Mouse (Mus musculus) neural tube, embryonic 14.5 days (tissue): ENCODE measurements at regions not wholly inside any gene's neighbourhood (a gene's known extent, or its start where the extent isn't known, plus 50 kb on each side); places are given as distances from the start of the nearest gene placed in this dataset.
A peak's percentile ranks its signal among the peaks of the same experiment; 100 is the strongest.

Source experiments
- ATAC-seq: fragments of 200-750 bp; cut with Nextera tagmentation; 2 replicates; pipeline ENCODE4 v1.8.0; 2017; ENCODE audit warnings: low read depth, mild to moderate bottlenecking, moderate TSS enrichment, moderate library complexity
- H3K27ac ChIP-seq: fragments of 300-500 bp; sonication (generic); 2 replicates; pipeline ENCODE4 v1.5.1; 2014; ENCODE audit warnings: low read depth, mild to moderate bottlenecking, control low read depth, low read length, moderate library complexity, mixed read lengths
- H3K27me3 ChIP-seq: fragments of 300-500 bp; sonication (generic); 2 replicates; pipeline ENCODE4 v1.6.1; 2014; ENCODE audit warnings: low read length; ENCODE audit not compliant: control insufficient read depth, insufficient read depth
- H3K36me3 ChIP-seq: fragments of 300-500 bp; sonication (generic); 2 replicates; pipeline ENCODE4 v1.6.1; 2014; ENCODE audit warnings: low read length, mixed read lengths; ENCODE audit not compliant: control insufficient read depth, insufficient read depth
- H3K4me1 ChIP-seq: fragments of 300-500 bp; sonication (generic); 2 replicates; pipeline ENCODE4 v1.6.1; 2014; ENCODE audit warnings: low read length; ENCODE audit not compliant: control insufficient read depth, insufficient read depth
- H3K4me2 ChIP-seq: fragments of 300-500 bp; sonication (generic); 2 replicates; pipeline ENCODE4 v1.6.1; 2014; ENCODE audit warnings: mild to moderate bottlenecking, low read depth, low read length, control low read depth
- H3K4me3 ChIP-seq: fragments of 300-500 bp; sonication (generic); 2 replicates; pipeline ENCODE4 v1.5.1; 2014; ENCODE audit warnings: low read depth, low read length, control low read depth, mixed read lengths
- H3K9ac ChIP-seq: fragments of 300-500 bp; sonication (generic); replicated peaks from 2 replicates; pipeline ENCODE4 v1.6.1; 2014; ENCODE audit warnings: low read depth, mild to moderate bottlenecking, control low read depth, low read length, mixed read lengths
- H3K9me3 ChIP-seq: fragments of 300-500 bp; sonication (generic); 2 replicates; pipeline ENCODE4 v1.6.1; 2016; ENCODE audit warnings: low read length; ENCODE audit not compliant: control insufficient read depth
- WGBS: fragments of 180-500 bp; shearing (Covaris S2); extraction: QIAGEN DNeasy Blood & Tissue Kit; methylation state at CpG from one replicate; pipeline ENCODE4 v1.1.7; 2014; 5-methylcytosine and 5-hydroxymethylcytosine counted together

- Histone ChIP-seq H3K4me3 (no peak overlapping the region), H3K27ac (no peak overlapping the region), H3K27me3 (no peaks in the 10 kb centered on the region), H3K9ac (no peak overlapping the region), H3K9me3 (no peaks in the 10 kb centered on the region), H3K4me1 (no peaks in the 10 kb centered on the region), H3K4me2 (no peak overlapping the region), H3K36me3 (no peaks in the 10 kb centered on the region)
- WGBS: 76% methylated on average over 12 of the region's 12 CpGs
- ATAC-seq: peak; percentile 58; the same call in 1 of the 2 replicates
Observed at GRCm38 (mm10) chr3:34550189-34550588, 100.0 kb upstream of the Sox2 start.

- WGBS: 48% methylated on average over 3 of the region's 3 CpGs
- Histone ChIP-seq H3K27ac (no peak overlapping the region), H3K4me3 (no peak overlapping the region), H3K9me3 (no peaks in the 10 kb centered on the region; the same call in none of the 2 replicates), H3K27me3 (no peaks in the 10 kb centered on the region), H3K4me2 (no peak overlapping the region), H3K4me1 (no peaks in the 10 kb centered on the region), H3K9ac (no peak overlapping the region), H3K36me3 (no peaks in the 10 kb centered on the region)
- no peak for ATAC-seq
Observed at GRCm38 (mm10) chr3:34532451-34532850, 117.8 kb upstream of the Sox2 start.

- no peaks in the 10 kb centered on the region; the same call in none of the 2 replicates for H3K9me3 ChIP-seq
- H3K27me3 ChIP-seq: no peaks in the 10 kb centered on the region
- no peak overlapping the region for H3K9ac ChIP-seq
- peak; percentile 46; the same call in 1 of the 2 replicates for ATAC-seq
- no peak overlapping the region for H3K27ac ChIP-seq
- H3K36me3 ChIP-seq: no peaks in the 10 kb centered on the region
- 41% methylated on average over 7 of the region's 7 CpGs for WGBS
- no peak overlapping the region for H3K4me3 ChIP-seq
- no peak overlapping the region for H3K4me2 ChIP-seq
- no peaks in the 10 kb centered on the region for H3K4me1 ChIP-seq
Observed at GRCm38 (mm10) chr3:34531836-34532235, 118.4 kb upstream of the Sox2 start.

- H3K4me2 ChIP-seq: no peak overlapping the region
Observed at GRCm38 (mm10) chr3:34527546-34527945, 122.7 kb upstream of the Sox2 start.

GRCm38 (mm10) chr3:34525730-34526129, 124.5 kb upstream of the Sox2 start:
- no peak for ATAC-seq
- H3K4me1 ChIP-seq: no peaks in the 10 kb centered on the region
- no peak overlapping the region for H3K4me2 ChIP-seq
- H3K9ac ChIP-seq: no peak overlapping the region
- WGBS: 93% methylated on average over 5 of the region's 5 CpGs
- no peaks in the 10 kb centered on the region for H3K27me3 ChIP-seq
- no peaks in the 10 kb centered on the region for H3K36me3 ChIP-seq
- no peak overlapping the region for H3K27ac ChIP-seq
- H3K4me3 ChIP-seq: no peak overlapping the region
- H3K9me3 ChIP-seq: no peaks in the 10 kb centered on the region

More at GRCm38 (mm10) chr3:34527546-34527945, 122.7 kb upstream of the Sox2 start:
- H3K27me3 ChIP-seq: no peaks in the 10 kb centered on the region
- H3K36me3 ChIP-seq: no peaks in the 10 kb centered on the region
- no peak overlapping the region for H3K4me3 ChIP-seq
- H3K27ac ChIP-seq: no peak overlapping the region
- H3K9ac ChIP-seq: no peak overlapping the region
- no peak for ATAC-seq
- no peaks in the 10 kb centered on the region for H3K4me1 ChIP-seq
- H3K9me3 ChIP-seq: no peaks in the 10 kb centered on the region

DNA sequence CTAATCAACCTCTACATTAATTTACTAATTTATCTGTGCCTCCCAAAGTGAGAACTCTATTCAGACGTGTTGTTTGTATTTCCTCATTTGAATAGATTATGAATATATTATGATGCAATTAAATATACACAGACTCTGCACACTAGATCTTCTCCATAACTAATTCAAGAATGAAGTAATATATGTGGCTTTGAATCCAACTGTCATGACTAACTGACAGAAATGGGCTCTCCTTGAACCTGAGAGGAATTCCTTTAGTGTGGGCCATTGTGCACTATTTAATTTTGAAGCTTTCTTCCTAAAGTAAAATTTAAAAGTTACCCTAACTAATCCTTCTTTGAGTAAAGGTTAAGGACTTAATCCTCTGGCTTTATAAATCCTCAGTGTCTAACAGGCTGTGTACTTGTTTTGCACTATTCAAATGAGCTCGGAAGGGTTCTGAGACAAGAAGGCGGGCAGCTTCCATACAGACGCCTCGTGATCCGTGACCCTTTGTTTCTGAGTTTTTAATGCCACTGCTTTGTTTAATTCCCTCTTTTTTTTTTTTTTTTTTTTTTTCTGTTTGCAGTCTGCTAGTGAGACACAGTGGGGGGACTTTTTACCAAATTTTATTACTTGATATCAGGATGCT, 128.0 kb upstream of the Sox2 start:
- no peaks in the 10 kb centered on the region for H3K9me3 ChIP-seq
- ATAC-seq: no peak
- H3K9ac ChIP-seq: no peak overlapping the region
- H3K36me3 ChIP-seq: no peaks in the 10 kb centered on the region
- H3K4me3 ChIP-seq: no peak overlapping the region
- no peaks in the 10 kb centered on the region for H3K27me3 ChIP-seq
- no peak overlapping the region for H3K27ac ChIP-seq
- no peak overlapping the region for H3K4me2 ChIP-seq
- H3K4me1 ChIP-seq: no peaks in the 10 kb centered on the region
- whole genome bisulfite sequencing: 31% methylated on average over 6 of the region's 6 CpGs

DNA sequence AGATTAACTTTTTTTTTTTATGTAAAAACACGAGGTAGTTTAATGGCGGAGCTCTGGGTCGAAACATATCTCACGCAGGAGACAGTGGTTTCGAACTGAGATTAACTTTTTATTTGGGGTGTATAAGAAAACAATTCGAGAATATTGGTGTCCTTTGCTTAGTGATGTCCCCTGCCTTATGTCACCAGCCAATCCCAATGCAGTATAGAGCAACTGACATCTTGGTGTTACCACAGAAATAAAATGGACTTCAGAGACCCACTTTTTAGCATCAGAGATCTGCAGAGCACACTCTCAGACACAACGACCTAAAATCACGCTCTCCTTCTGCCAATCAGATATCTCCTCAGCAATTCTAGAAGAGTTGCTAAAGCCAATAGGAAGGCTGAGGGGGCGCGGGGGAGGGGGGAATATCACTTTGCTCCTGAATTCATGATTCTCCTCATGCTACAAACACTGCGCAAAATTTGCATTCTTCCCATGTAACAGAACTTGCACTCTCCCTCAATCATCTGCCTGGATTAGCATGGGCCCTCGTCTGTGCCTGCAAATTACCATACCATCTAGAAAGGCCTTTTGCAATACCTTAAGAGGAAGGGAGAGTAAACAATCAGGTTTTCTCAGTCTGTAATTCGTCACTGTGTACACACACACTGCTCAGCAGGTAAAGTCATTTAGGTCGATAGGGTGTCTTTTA, 128.7 kb upstream of the Sox2 start:
- Histone ChIP-seq H3K36me3 (no peaks in the 10 kb centered on the region), H3K4me2 (no peak overlapping the region), H3K9ac (no peak overlapping the region), H3K4me1 (no peaks in the 10 kb centered on the region), H3K9me3 (no peaks in the 10 kb centered on the region), H3K27ac (no peak overlapping the region), H3K27me3 (no peaks in the 10 kb centered on the region), H3K4me3 (no peak overlapping the region)
- WGBS: 73% methylated on average over 14 of the region's 14 CpGs
- ATAC-seq: no peak

DNA sequence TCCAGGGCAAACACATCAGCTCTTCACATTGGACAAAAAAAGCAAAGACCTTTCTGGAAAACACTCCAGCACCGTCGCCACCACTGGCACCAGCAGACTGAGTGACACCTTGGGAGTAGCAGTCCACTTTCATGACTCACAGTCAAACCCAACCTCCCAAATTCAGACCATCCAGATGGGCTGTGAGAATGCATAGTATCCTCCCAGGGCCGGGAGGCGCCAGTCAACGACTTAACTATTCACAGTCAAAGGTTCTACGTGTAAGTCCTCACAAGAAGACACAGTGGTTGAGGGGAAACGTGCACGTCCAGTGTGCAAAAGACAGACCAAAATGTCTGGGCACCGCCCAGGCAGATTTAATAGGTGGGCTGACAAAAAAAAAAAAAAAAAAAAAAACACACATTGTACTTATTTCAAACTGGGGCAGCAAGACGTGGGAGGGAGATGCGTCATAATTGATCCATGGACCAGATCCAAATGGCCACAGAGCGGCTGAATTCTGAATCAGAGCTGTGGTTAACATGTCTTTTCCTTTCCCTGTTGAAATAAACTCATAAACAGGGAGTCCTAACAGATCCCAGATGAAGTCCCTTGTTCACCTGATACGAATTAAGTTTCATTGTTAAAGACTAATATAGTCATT, 137.6 kb upstream of the Sox2 start:
- Histone ChIP-seq H3K27me3 (no peaks in the 10 kb centered on the region), H3K9ac (no peak overlapping the region), H3K4me2 (no peak overlapping the region), H3K9me3 (no peaks in the 10 kb centered on the region), H3K36me3 (no peaks in the 10 kb centered on the region), H3K27ac (no peak overlapping the region), H3K4me3 (no peak overlapping the region), H3K4me1 (no peaks in the 10 kb centered on the region)
- 88% methylated on average over 13 of the region's 13 CpGs for WGBS
- ATAC-seq: no peak

DNA sequence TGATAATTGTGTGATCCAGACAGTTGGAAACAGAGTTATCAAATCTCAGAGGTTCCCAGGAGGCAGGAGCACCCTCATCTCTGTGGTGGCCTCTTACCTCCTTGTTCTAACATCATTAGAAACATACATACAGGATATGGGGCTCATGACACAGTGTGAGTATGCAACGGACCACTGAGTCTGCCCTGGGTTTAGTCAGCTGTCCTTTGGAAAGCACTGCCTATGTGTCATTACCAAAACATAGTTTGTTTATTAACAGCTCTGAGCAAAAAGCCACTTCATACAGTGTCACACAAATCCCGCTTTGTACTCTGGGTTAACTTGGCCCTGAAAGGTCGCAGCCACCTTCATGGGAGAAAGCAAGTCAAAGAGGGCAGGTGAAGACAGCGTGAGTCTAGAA, 139.5 kb upstream of the Sox2 start:
- H3K9ac ChIP-seq: no peak overlapping the region
- ATAC-seq: no peak
- H3K4me1 ChIP-seq: no peaks in the 10 kb centered on the region
- no peaks in the 10 kb centered on the region for H3K27me3 ChIP-seq
- no peak overlapping the region for H3K4me2 ChIP-seq
- no peaks in the 10 kb centered on the region for H3K36me3 ChIP-seq
- no peak overlapping the region for H3K27ac ChIP-seq
- 89% methylated on average over 4 of the region's 4 CpGs for WGBS
- no peaks in the 10 kb centered on the region for H3K9me3 ChIP-seq
- no peak overlapping the region for H3K4me3 ChIP-seq
